ENCODE assay signal across 14 mouse cellular contexts in genomic region chr13:60608411-60609046, GRCm38 (mm10). TPM values are rescaled to one million over a fixed set of nuclear protein-coding genes. Genes with fewer than 3 reads are reported as not detected.
DNase-seq lines count a peak whose midpoint lies in the region; ATAC-seq and TF ChIP-seq lines count a peak whose summit lies in the region.
"Had no signal": no experiment of that assay in that cellular context is flagged by ENCODE, and none has a peak within 500 bp of the region (broad histone marks: within the 10 kb centered on the region; RNA-seq: fewer than 3 reads in every experiment).

No protein-coding gene starts in this region.

- peaks cover 0 to 10% of the 10 kb centered on the region in 2 experiments; a peak in 2 of 4 replicates for H3K4me1 ChIP-seq in MEL (ENCODE audit: control insufficient read depth in 1 of 2, insufficient read depth in 2 of 2, low read length in 2 of 2)
- H3K4me1 ChIP-seq in liver, embryonic 13.5 days (replicated peaks) = peaks cover 51% of the 10 kb centered on the region
- H3K4me1 ChIP-seq in heart, embryonic 12.5 days (replicated peaks) = peaks cover 9% of the 10 kb centered on the region

- H3K36me3 ChIP-seq in MEL (ENCODE audit: control insufficient read depth in 1 of 2, insufficient read depth in 2 of 2, low read length in 2 of 2) = peaks cover 0 to 9% of the 10 kb centered on the region in 2 experiments; a peak in 2 of 4 replicates
- peaks cover 3% of the 10 kb centered on the region; the same call in 1 of the 2 replicates for H3K36me3 ChIP-seq in liver, embryonic 13.5 days
- H3K36me3 ChIP-seq in heart, embryonic 12.5 days = no peaks in the 10 kb centered on the region; the same call in 1 of the 2 replicates

- TF ChIP-seq POLR2A in MEL (IDR thresholded peaks at IDR 0.05; ENCODE audit: control insufficient read depth in 1 of 2, insufficient read depth in 1 of 2, low read depth in 1 of 2, low read length in 2 of 2, poor library complexity in 1 of 2) = no peak

- TF ChIP-seq EP300 in MEL (IDR thresholded peaks at IDR 0.05; ENCODE audit: low read depth in 1 of 2, low read length in 2 of 2) = no peak

- no peak overlapping the region for H3K27ac ChIP-seq in MEL (ENCODE audit: control insufficient read depth, low read depth, low read length)
- peak overlapping the region; percentile 67; the same call in 1 of the 2 replicates for H3K27ac ChIP-seq in liver, embryonic 13.5 days
- no peak overlapping the region for H3K27ac ChIP-seq in heart, embryonic 12.5 days (ENCODE audit: poor library complexity, severe bottlenecking)
- H3K27ac ChIP-seq: left cerebral cortex, adult 2 months; midbrain, embryonic 10.5 days had no signal

- H3K4me3 ChIP-seq in MEL (ENCODE audit: control insufficient read depth in 1 of 2, insufficient read depth in 1 of 2, low read depth in 2 of 2, low read length in 2 of 2) = no peak overlapping the region
- no peak overlapping the region for H3K4me3 ChIP-seq in liver, embryonic 13.5 days (replicated peaks)
- no peak overlapping the region for H3K4me3 ChIP-seq in heart, embryonic 12.5 days
- H3K4me3 ChIP-seq: left cerebral cortex, adult 2 months; midbrain, embryonic 10.5 days; myocyte had no signal

- no peaks in the 10 kb centered on the region for H3K9me3 ChIP-seq in MEL (replicated peaks; ENCODE audit: insufficient read depth, low read length)
- no peaks in the 10 kb centered on the region for H3K9me3 ChIP-seq in liver, embryonic 13.5 days (replicated peaks)
- H3K9me3 ChIP-seq in heart, embryonic 12.5 days (replicated peaks) = no peaks in the 10 kb centered on the region
- H3K9me3 ChIP-seq: midbrain, embryonic 10.5 days had no signal

- TF ChIP-seq CTCF in MEL (IDR thresholded peaks at IDR 0.05 in 2 of 3, conservative IDR thresholded peaks at IDR 0.05 in 1 of 3; ENCODE audit: control insufficient read depth in 1 of 3, insufficient read depth in 1 of 3, low read depth in 2 of 3, low read length in 3 of 3, poor library complexity in 1 of 3, severe bottlenecking in 1 of 3) = no peak

- no peaks in the 10 kb centered on the region for H3K27me3 ChIP-seq in MEL (ENCODE audit: control insufficient read depth in 1 of 2, insufficient read depth in 2 of 2, low read length in 2 of 2)
- no peaks in the 10 kb centered on the region for H3K27me3 ChIP-seq in liver, embryonic 13.5 days
- no peaks in the 10 kb centered on the region for H3K27me3 ChIP-seq in heart, embryonic 12.5 days (replicated peaks)

- 0 out of 2 replicates have a peak overlapping the region, but pooled peaks have one; percentile 15 for H3K4me2 ChIP-seq in liver, embryonic 13.5 days
- H3K4me2 ChIP-seq in heart, embryonic 12.5 days = no peak overlapping the region
- H3K4me2 ChIP-seq: lung, embryonic 14.5 days had no signal

- DNase-seq in kidney, adult 11 months = peak; percentile 51
- no peak for DNase-seq in kidney, postnatal 10 days
- no peak for DNase-seq in MEL (ENCODE audit: low read depth, low spot score)
- peak; percentile 72 for DNase-seq in kidney, adult 9 months
- no peak for DNase-seq in liver, embryonic 13.5 days
- DNase-seq in heart, postnatal 10 days = no peak
- no peak for DNase-seq in adrenal gland, postnatal 10 days
- DNase-seq: cerebellum, adult 18-20 months; lung, embryonic 14.5 days; right cerebral cortex, postnatal 14 days had no signal

- no peak for TF ChIP-seq RAD21 in MEL (IDR thresholded peaks at IDR 0.05; ENCODE audit: low read depth, low read length)

- WGBS in liver, embryonic 13.5 days (ENCODE audit: insufficient replicate concordance) = 55% methylated on average over 8 of the region's 8 CpGs
- WGBS in heart, embryonic 12.5 days = 70% methylated on average over 8 of the region's 8 CpGs

- no peaks in the 10 kb centered on the region for H3K79me2 ChIP-seq in MEL (ENCODE audit: control insufficient read depth, insufficient read depth, low read length, poor library complexity)

- H3K9ac ChIP-seq in MEL (ENCODE audit: control insufficient read depth, low read depth, low read length, poor library complexity, severe bottlenecking) = no peak overlapping the region
- H3K9ac ChIP-seq in liver, embryonic 13.5 days = no peak overlapping the region
- H3K9ac ChIP-seq in heart, embryonic 12.5 days = no peak overlapping the region
- H3K9ac ChIP-seq: lung, embryonic 14.5 days had no signal

- intact Hi-C loops in heart, postnatal 10 days (cut with DNase I) = no loop called here

- ATAC-seq in liver, embryonic 13.5 days (ENCODE audit: low read depth) = peak; percentile 75
- ATAC-seq in heart, embryonic 12.5 days (ENCODE audit: insufficient number of reproducible peaks, low FRiP score) = no peak

TF ChIP-seq in MEL, 35 proteins besides CTCF, POLR2A, EP300 and RAD21:
- peak; percentile 33 for TF ChIP-seq ZNF384 (IDR thresholded peaks at IDR 0.05; ENCODE audit: low read depth, low read length)
- no peak for TF ChIP-seq POLR2AphosphoS2 (IDR thresholded peaks at IDR 0.05; ENCODE audit: low read length)

RNA-seq across cellular contexts. Expression of gene Dapk1, which starts 6.8 kb away (rescaled TPM):
- total RNA-seq in MEL (2012; rRNA removed) = 4.5 and 5.1 TPM in 2 replicates
- 1 to 10 TPM in 1 of 2 experiments, not detected in 1; 8.2 TPM for polyA plus RNA-seq in MEL (2012; ENCODE audit: insufficient read depth in 1 of 2, insufficient read length in 2 of 2, low read depth in 1 of 2, low replicate concordance in 2 of 2, missing spikeins in 1 of 2)
- 5.0 and 7.6 TPM in 2 replicates for polyA plus RNA-seq in liver, embryonic 13.5 days (2015; fragmentation: Nextera tagmentation; extraction: Ambion mirVana)
- 10 to 100 TPM; 25.4 to 25.9 TPM for total RNA-seq in heart, postnatal 10 days (2021)
- 10 to 100 TPM; 27.8 to 29.7 TPM for total RNA-seq in adrenal gland, postnatal 10 days (2021)
- 12.5 and 15.8 TPM in 2 replicates for polyA plus RNA-seq in heart, embryonic 12.5 days (2016; fragmentation: Nextera tagmentation; extraction: Ambion mirVana)

Comparison
In these comparisons a context has a peak if more than half of its experiments do, and no peak if none do; other contexts are left out.
1. DNase-seq: peak in kidney, adult 11 months (single experiment) and kidney, adult 9 months (single experiment); none in kidney, postnatal 10 days (single experiment), MEL (single experiment), liver, embryonic 13.5 days (single experiment), heart, postnatal 10 days (0 of 2) and adrenal gland, postnatal 10 days (single experiment).